Mouse (Mus musculus): Measurements from ENCODE around the gene Svop. TPM values are rescaled to one million over a fixed set of nuclear protein-coding genes. Genes with fewer than 3 reads are reported as not detected.

Svop gene
- total RNA-seq (2021) = not detected
- long read RNA-seq, experiment 1, partial matches to known transcripts = 0 of 2 reads
- long read RNA-seq, experiment 1, other reads (novel, unspliced or antisense) = 2 of 2 reads
- long read RNA-seq, experiment 2 = 0 reads

- peak; percentile 52 for DNase-seq
These were observed at the start of gene Svop for GRCm38 (mm10) chr5:114091057-114091807. Gene Svop (minus strand): TSS chr5:114091570.

DNA sequence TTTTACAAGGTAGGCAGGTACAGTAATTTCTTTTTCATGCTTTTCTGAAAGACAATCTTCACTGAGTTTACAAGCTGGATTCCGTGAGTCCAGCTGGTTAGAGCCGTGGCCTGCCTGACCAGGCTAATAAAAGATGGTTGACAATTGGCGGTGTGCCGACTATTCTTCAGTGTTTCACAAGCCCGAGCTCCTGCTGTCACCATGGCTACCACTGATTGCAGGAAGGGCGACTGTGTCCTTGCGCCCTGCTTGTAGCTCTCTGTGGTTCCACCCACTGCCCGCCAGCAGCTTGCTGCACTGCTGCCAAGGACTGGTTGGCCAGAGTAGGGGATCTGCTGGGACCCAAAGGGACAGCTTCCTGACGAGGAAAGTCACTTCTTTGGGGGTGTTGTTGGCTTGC is 47.8 kb upstream of the Svop start:
- peak; percentile 73 for DNase-seq

DNA sequence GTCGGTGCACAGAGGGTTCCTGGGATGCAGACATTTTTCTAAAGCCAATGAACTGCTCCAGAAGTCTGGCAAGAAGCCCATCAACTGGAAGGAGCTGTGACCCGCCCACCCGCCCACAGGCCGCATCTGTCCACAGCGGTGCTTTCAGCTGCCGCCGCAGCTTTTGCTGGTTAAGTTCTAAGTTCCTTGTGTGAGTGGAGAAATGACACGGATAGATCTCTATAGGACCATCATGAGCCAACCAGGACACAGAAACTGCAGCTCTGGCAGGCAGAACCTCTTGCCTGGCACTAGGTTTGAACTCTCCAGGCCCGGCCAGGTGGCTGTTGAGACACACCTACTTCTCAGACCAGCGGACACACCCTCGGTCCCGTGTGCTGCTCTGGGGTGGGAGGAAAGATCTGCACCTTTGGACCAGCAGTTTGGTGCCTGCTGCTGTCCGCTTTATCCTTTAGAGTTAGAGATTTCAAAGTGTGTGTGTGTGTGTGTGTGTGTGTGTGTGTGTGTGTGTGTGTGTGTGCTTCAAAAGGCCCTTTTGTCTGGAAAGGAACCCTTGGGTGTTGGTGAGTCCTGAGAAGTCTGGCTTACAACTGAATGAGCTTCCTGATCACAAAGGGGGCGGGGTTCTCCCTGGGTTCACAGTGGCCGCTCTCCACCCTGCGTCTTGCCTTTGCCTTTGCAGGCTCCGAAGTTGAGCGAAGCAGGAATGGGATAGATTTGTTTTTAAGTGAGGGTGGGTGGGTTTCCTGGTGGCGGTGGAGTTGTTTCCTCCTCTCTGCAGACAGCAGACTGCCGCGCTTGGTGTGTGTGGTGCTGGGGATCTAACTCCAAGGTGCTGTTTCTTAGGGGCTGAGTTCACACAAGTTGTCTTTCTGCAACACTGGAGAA is 47.2 kb upstream of the Svop start:
- DNase-seq = no peak

DNA sequence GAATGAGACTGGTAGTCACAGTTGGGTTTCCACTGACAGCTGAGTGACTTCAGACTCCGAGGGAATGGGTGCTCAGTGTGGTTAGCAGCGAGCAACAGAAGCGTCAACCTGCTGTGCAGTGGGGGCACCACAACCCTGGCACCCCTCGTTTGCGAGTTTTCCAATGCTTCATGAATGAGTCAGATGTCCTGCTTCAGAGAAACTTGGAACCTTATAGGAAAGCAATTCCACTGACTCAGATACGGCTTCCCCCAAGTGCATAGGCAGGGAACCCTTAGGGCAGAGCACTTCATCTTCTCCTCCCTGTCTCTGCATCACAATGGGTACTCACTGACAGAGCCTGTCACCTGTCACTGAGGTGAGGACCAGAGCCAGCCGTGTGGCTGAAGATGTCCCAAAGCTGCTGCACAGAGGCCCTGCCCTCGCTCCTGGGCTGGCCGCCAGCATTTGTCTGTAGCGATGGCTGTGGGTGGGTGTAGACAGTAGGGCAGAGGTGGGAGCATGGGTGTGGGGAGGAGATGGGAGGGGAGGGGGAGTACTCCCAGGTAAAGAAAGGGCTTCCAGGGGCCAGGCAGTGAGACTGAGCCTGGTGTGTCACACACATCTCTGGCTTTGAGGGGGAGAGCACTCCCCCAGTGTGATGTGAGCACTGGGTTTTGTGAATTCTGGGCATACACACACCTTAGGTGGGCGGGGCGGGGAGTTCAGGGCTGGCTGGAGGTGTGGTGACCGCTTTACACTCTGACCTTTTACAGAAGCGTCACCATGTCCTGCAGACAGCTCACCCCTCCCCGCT is 46.3 kb upstream of the Svop start:
- DNase-seq = no peak

DNA sequence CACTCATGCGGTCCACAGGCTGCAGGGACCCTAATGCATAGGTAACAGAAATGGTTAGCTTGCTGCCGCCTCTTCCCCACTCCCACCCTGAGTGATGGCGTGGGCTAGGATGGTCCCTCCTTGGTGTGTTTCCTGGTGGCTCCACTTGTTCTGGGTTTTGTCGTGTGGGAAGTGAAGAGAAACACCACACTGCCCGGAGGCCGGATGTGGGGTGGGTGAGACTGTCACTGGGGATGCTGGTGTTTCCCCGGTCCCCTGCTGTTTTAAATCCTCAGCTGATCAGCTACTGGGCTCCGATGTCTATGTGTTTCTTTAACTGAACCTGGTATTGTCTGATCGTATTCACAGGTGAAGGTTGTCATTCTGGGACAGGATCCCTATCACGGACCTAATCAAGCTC is 44.1 kb upstream of the Svop start:
- DNase-seq = no peak

DNA sequence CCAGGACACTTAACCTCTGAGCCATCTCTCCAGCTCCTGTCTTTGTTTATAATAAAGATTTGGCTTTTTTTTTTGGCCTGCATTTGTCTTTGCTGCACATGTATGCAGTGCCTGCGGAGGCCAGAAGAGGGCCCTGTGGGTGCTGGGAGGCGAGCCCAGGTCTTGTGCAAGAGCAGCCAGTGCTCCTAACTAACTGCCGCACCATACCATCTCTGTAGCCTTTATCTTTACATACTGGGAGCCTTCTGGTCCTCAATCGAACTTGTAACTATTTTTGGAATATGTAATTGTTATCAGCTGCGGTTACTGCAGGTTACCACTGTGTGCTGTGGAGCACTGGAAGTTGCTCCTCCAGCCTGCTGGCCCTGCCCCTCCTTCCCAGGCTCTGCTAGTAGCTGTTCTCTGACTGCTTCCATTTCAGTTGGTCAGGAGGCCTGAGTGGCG is 42.7 kb upstream of the Svop start:
- peak; percentile 42 for DNase-seq

DNA sequence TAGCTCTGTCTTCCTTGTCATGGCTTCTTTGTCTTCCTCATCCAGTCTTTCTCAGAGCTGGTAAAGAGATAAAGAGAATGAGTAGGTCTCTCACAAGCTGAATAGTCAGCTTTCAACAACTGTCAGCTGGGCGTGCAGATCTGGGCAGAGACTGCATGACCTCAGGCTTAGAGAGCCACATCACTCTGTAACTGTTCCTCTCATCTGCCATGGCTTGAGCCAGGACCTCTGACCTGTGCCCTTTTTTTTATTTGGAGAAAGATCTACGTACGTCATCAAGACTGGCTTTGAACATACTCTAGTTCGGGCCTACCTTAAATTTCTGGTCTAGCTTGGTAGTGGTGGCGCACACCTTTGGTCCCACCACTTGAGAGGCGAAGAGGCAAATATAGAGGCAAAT is 41.5 kb upstream of the Svop start:
- DNase-seq = no peak

GRCm38 (mm10) chr5:114131521-114131840 is 40.1 kb upstream of the Svop start:
- peak; percentile 49 for DNase-seq

- peak; percentile 92 for DNase-seq
These were observed 39.5 kb upstream of the Svop start for GRCm38 (mm10) chr5:114130698-114131520.

DNA sequence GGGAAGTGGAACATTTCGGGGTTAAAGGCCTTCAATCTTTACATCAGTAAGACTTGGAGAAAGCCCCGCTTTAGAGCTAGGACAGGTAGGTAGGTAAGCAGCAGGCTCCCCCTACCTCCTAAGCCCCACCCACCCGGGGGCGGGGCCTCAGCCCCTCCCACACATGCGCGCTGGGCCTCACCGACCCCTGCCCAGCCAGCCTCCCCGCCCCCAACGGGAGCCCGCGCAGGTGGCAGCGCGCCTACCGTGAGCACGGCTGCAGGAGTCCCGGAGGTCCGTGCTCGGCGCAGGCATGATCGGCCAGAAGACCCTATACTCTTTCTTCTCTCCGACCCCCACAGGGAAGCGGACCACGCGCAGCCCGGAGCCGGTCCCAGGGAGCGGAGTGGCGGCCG is 38.8 kb upstream of the Svop start, which contains the start of gene Ung:
Ung (plus strand) TSS at position 176 of the 395 bp plus-strand sequence.
- DNase-seq = no peak

DNA sequence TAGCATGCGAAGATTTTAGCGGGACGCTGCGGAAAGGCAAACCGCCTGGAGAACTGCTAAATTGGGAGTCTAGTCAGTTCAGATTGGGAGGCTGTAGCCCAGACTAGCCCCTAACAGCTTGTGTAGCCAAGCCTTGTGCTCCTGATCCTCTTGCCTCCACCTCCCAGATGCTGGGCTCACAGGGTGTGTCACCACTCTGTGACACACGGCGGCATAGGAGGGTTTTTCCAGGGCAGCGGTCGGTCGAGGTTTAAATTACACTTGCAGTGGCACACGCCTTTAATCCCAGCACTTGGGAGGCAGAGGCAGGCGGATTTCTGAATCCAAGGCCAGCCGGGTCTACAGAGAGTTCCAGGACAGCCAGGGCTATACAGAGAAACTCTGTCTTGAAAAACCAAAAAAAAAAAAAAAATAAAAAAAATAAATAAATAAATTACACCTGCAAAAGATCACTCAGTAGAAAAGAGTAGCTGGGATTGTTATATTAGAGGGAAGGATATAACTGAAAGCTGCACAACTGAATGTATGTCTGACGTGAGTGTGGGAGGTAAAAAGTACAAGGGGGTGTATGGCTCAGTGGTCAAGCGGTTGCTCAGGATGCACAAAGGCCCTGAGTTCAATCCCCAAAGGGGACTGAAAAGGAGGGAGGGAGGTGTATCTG is 38.3 kb upstream of the Svop start:
- no peak for DNase-seq

DNA sequence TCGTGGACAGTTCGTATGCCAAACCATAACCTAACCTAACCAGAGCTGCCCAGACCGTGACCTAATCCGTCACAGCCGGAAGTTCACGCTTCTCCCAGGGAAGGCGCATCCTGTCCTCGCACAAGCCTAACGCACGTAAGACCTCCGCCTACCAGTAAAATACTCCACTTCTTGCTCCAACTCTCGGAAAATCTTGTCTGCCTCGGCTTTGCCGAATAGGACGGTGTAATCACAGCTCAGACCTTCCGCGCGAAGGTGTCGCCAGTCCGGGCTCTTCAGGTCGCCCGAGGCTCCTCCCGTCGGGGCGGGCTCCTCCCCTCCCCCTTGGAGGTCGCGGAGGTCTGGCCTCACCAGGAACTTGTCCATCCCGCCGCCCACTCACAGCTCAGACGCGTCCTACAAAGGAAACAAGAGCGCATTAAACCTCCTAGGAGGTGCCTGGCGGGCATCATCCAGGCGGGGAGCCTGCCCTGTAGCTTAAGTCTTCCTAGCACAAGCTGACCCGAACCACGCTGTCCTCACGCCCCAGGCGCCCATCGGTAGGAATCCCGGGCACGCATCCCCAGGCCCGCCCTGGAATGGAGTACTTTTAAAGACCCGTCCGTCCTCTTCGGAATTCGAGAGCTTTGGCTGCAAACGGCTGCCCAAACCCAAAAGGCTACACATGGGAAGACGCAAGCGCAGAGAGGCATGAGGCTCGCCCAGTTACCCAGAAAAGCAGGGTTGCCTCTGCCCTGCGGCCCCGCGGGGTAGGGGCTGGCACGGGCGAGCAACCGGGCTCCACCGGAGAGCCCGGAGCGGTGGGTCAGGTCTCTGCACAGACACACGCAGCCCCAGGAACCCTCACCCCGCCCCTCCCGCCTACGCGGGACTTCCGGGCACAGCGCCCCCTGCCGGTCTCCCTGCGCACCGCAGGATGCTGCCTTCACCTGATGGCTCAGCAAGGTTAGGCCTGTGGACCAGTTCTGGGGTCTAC is 36.3 kb upstream of the Svop start, which contains the start of gene Alkbh2:
Alkbh2 (minus strand) TSS at position 845 of the 976 bp plus-strand sequence.
- peak; percentile 77 for DNase-seq

- no peak for DNase-seq
These were observed 35.3 kb upstream of the Svop start for GRCm38 (mm10) chr5:114126499-114127244.

DNA sequence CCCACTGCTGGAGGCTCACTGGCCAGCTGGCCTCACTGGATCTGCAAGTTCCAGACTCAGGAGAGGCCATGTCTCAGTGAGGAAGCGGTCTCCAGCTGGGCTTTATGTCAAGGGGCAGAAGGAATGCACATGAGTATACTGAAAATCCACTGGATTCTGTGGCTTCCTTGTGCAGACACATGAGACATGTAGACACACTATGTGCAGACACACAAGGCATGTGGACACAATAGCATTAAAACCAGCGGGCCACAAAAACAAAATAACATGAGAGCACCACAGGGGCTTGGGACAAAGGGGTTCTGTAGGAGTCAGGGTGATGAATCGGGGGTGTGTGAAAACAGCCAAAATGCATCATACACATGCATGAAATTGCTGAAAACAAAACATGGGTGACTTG is 34.6 kb upstream of the Svop start:
- no peak for DNase-seq

DNA sequence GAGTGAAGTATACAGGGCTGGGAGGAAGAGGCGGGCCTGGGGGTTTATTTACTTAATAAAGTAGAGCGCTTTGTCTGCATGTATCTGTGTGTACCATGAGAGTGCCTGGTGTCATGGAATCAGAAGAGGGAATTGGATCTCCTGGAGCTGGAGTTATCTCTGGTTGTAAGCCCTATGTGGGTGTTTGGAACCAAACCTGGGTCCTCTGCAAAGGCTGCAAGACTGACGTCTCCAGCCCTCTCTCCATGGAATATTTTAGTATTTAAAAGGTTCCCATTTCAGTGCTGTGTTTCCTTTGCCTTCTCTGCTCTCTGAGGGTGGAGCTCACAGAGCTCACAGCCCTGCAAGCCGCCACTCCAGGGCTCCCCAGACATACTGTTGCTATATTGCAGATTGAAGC is 28.4 kb upstream of the Svop start:
- DNase-seq = no peak

DNA sequence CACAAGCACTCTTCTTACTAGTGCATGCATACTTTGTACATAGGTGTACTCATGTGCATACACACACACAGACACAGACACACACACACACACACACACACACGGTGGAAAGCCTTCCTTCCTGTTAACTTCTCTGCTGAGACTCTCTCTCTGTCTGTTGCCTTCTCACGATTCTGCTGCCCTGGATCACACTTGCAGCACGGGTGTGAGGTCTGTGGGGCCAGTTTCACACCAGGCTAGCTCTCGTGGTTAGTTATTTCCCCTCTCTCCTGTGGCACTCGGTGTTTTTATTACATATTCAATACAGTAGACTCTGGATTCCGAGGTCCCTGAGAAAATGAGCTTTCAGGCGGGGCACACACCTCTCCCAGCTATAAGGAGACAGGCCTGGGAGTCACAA is 25.2 kb upstream of the Svop start:
- DNase-seq = no peak

DNA sequence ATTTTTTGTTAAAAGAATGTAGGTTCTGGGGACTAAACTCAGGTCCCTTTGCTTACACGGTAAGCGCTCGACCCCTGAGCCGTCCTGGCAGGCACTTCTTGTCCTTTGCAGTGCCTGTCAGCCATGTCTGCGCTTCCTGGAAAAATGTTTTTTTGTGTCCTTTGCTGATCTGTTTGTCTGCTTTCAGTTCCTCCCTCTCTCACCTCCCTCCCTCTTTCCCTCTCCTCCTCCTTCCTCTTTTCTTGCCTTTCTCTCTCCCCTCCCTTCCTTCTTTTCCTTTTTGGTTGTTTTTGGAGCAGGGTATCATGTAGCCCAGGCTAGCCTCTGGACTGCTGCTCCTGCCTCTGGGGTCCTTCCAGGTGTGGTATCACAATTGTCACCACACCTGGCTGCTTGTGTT is 23.7 kb upstream of the Svop start:
- DNase-seq = no peak

GRCm38 (mm10) chr5:114113334-114113733 is 22.0 kb upstream of the Svop start:
- DNase-seq = no peak

Data from gastrocnemius, postnatal 25 days (tissue).